Mouse (Mus musculus): ENCODE data around the gene Zar1l.

DNA sequence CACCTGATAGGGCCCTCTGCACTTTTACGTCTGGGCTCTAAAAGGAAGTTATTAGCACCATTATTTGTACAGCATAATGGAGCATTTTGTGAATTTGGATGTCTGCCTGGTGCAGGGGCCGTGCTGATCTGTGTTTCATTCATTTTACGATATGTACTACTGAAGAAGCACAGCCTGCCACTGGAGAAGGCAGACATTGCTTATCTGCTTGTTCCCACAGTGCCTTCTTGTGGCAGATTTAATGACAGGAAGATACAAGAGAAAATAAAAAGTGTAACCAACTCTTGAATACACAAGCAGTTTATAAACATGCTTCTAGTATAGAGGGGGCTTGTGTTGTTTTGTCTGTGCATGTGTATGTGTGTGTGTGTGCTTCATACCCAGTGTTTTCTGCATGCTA lies 33.7 kb upstream of the Zar1l start:
- no peak for TF ChIP-seq POLR2A (IDR thresholded peaks at IDR 0.05; ENCODE audit: borderline replicate concordance, control insufficient read depth, low read depth, low read length)
- TF ChIP-seq CTCF (IDR thresholded peaks at IDR 0.05; ENCODE audit: control insufficient read depth, insufficient read depth, low read length): no peak

All from bone marrow, adult 2 months (tissue).